Mouse (Mus musculus) kidney, adult 11 months (tissue): ENCODE results near the gene Apbb2.
A peak's percentile ranks its signal among the peaks of the same experiment; 100 is the strongest.

Experiments used
- DNase-seq: peaks from one replicate; pipeline ENCODE4 v3.0.0; 2022

The Apbb2 gene

DNA sequence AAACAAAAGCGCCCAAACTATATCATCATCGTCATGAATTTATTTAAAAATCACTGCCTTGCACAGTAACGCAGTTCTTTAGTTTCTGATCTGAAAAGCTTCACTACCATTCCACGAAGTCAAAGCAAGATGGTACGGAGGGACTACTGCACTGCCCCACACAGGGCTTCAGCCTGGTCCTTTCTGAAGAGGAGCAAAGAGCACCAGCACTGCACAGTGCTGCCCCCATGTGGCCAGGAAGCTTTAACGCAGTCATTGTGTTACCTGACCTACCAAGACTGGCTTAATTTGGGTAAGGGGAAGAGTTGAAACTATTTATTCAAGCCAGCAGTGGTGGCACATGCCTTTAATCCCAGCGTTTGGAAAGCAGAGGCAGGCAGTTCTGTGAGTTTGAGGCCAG is 249.6 kb downstream of the Apbb2 start:
- DNase-seq: no peak

DNA sequence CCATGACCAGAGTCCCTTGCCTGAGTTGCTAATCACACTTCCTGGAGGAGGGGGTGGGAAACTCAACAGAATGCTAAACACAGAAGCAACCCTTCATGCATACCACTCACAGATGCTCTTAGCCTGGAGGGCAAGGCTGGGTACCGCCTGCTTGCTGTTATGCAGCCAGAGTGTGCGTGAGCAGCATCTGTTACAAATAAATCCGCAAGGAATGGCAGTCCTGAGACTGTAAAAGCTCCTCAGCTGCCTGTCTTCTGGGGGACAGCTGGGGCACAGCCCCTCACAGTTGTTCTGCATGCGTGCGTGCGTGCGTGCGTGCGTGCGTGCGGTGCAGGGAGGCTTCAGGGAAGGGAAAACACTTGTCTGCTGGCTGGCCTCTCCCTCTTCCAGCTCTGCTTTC is 250.9 kb downstream of the Apbb2 start:
- DNase-seq: no peak

DNA sequence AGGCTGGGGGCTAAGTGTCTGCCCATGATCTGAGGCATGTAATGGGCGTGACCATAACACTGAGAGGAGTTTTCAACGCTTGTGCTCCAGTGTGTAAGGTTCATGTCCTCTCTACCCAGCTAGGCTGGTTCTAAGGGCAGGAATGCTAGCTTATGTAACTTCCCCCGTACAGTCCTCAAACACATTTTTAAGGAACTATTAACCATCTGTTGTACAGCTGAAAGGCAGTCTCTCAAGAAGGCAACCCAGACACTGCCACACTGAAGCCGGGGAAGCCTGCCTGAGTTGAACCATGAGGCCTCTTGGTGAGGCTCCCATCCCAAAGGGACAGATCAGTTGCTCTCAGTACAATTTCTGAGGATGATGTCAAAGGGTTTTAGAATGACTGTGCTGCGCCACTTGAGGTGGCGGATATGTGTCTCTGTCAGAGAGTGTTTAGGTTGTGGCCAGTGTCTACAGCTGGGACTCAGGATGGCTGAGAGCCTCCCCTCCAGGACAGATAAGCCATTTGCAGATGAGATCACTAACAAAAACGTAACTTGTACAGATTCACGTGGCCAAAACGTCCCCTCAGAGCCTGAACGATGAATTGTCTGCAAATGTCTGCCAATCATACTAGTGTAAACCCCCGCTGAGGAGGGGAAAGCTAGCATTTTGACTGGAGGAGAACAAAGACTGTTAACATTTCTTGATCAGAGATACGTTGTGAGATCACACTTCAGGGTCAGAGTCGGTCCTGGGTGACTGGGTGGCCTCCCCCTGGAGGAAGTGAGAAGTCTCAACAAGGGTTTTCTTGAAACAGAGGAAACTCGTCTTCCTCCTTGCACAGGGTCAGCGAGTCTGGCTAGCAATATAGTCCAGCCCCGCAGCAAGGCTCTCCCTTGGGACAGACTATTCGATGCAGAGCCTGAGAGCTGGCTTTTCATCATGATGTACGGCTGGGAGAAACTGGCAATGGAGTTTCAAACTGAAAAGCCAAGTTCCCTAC is 255.0 kb downstream of the Apbb2 start:
- peak; percentile 52 for DNase-seq

DNA sequence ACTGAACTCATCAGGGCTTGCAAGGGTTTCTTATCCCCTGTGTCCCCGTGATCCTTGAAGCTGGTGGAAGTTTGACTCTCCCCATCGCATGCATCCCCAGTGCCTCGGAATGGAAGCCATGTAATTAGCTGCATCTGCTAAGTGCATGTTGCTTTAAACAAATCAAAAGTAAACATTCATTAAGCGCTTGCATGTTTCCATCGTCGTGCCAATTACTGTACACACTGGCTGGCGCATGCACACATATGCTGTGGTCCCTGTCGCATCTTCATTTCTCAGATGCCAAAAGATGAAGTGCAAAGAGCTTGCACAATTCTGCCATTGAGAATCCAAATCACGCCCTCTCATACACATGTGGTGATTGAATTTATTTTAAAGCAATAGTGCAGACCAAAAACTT is 257.8 kb downstream of the Apbb2 start:
- no peak for DNase-seq

DNA sequence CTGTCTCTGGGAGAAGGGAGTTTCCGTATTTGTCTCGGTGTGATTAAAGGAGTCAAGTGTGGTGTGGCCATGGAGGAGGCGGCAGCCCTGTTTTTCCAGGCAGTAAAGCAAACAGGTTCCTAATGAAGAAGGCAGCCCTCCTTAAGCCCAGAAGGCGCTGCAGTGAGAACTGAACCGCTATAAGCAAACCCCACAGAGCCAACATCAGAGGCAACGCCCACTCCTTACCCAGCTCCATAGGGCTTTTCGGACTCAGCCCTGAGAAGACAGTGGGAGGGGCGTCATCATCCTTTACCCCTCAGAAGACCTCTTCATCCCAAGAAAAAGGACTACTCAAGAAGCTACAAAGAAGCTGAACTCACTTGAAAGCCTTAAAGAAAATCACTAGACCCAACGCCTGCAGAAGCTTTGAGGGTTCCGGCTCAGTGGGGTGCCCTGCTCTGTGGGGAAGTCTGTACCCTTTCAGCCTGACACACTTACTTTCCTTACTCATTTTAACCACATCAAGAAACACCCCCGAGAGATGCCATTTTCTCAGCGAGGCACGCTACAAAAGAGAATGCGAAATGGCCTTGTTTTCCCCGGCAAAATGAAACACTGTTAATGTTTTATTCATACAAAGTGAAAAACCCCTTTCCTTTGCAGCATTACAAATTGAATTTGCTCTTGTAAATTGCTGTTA is 258.7 kb downstream of the Apbb2 start:
- DNase-seq: no peak

DNA sequence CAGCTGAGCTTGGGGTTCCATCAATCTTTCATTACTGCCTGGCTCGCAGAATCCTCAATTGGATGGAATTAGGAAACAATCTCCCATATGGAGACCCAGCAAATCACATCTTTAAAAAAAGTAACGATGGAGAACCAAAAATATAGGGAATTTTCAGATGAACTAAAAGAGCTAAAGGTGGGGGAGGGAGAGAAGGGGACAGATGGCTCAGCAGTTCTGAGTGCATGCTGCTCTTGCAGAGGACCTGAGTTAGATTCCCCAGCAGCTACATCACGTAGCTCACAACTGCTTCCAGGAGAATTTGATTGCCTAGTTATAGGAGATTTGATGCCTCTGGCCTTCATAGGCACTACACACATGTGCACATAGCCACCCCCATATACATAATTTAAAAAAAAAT is 263.4 kb downstream of the Apbb2 start:
- no peak for DNase-seq

DNA sequence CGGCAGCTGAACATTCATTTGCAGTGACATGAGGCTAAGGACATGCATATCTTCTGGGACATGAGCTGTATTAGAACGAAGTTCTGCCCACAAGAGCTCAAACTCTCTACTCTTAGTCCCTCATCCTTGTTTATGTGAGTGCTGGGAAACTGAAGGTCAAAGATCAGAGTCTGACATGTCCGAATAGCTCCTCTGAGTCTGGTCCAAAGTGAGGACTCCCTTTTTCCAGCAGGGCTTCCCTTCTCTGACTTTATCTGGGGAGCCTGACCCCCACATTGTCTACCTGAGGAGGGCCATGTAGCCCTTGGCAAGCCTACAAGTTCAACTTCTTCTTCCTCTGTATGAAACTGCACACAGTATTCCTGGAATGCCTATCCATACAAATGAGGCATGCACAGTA is 264.7 kb downstream of the Apbb2 start:
- no peak for DNase-seq

DNA sequence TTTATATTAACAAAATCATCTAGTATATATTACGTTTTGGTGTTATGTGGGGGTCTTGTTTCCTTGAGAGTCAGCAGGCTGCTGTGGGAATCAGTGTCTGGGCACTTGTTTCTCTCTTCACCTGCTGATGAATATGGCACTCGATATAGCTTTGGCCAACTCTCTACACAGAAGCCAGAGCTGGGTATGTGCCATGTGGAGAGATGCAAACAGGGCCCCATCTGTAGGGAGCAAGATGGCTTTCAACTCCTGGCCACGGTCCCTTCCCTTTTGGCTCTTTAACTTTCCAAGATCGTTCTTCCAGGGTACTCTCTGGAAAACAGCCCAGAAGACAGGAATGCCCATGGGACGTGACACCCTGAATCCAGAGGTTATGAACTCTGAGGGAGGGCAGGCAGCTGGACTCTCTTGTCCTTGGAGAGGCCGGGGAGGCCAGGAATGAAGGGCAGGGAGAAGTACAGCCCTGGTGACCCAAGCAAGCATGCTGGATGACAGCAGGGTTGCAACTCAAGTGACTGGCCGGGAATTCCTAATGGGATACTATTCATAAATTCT is 266.7 kb downstream of the Apbb2 start:
- peak; percentile 57 for DNase-seq

DNA sequence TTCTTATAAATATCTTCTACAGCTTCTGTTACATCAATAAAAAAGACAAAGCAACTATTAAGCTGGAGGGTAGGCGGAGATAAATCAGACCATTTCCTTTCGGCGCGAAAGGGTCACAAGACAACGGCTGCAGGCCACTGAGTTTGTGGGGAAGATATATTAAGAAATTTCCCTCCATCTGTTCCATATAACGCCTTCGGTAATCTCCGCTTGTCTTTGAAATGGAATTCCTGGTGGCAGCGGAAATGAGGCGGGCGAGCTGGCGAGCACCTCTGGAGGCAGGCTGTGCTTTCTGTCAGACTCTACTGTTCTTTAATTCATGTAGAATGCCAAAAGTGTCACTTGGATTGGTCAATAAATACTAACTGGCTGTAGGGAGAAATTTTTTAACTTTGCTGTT is 267.5 kb downstream of the Apbb2 start:
- DNase-seq: no peak

DNA sequence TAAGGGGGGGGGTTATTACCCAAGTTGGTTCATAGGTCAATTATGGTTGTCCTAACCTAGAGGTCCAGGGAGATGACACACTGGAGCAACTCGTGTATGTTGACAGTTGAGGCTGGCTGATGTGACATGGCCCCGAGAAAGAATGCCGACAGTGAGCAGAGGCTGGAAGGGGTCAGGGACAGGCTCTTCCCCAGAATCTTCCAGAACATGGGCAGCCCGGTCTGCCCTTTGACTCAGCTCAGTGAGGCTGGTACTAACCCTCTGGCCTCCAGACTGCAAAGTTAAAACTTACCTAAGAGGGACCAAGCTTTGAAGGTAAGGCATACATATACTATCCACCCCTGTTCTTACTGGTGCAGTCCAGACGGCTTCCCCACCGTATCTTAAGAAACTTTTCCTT is 268.0 kb downstream of the Apbb2 start:
- no peak for DNase-seq

DNA sequence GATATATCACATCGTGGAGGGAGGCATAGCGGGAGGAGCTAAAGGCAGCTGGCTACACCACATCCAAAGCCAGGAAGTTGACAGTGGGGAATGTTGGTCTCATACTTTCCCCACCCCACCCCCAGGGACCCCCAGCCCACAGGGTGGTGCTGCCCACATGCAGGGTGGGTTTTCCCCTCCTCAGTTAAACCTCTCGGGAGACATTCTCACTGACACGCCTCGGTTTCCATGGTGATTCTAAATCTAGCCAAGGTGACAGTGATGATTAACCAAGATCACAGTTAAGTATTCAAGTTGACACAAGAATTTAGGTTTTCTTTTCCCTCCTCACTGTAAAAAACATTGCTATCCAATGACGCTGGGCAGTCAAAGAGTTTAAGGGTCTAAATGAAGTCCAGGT is 270.2 kb downstream of the Apbb2 start:
- no peak for DNase-seq

DNA sequence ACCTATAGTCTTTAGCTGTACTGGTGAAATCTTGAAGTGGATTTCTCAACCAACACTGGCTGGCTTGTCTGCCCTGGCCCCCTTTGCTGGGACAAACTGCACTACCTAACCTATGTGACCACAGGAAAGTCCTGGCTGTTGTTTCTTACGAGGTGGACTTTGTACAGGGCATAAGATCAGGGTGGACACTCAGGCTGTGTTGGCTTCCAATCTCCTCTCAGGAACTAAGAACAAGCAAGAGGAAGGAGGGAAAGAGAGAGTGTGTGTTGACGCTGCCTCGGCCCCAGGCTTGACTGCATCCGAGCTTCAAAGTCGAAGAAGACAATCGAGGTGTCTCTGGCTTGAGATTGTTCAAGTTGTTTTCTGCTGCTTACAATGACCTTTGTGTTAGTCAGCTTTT is 271.8 kb downstream of the Apbb2 start:
- DNase-seq: peak; percentile 67

DNA sequence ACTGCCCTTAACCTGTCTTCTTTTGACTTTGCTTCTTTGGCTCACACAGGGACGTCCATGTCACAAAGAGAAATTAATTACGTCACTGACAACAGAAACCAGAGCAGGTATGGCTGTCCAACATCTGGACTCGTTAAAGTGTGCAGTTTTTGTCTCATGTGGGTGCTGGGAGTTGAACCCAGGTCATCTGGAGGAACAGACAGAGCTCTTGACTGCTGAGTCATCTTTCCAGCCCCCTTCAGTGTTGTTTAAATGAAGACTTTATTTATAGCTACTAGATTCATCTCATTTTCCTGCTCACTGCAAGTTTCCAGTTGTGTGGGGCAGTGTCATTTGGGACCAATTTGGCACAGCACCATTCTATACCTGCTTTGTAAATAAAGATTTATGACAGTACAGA is 273.4 kb downstream of the Apbb2 start:
- DNase-seq: no peak

DNA sequence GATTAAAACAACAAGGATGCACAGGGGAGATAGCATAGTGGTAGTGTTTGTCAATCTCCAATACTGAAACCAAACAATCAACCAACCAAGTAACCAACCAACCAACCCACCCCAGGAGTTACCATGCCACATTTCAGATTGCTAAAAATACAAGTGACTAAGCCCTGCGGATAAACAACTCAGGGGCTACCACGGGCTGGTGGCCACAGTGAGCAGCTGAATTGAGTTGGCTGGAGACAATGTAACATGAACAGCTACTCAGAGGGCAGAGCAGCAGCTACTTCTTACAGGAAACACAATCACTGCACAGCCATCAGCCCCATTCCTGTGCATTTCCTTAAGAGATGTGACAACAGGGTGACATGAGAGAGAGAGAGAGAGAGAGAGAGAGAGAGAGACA is 274.4 kb downstream of the Apbb2 start:
- DNase-seq: no peak

DNA sequence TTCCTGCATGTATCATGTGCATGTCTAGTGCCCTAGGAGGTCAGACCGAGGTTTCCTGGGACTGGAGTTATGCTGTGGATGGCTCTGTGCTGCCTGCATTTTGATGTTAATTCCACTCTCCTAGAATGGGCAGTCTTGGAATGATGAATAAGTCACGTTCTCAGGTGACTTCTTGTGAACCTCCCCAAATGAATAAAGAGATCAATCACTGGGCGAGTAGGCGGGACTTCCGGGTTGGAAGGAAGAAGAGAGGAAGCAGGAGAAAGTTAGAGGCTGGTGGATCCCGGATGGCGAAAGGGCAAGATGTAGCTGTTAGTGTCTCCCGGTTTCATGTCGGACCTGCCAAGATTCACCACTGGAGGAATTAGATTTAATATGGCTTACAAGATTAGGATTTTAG is 276.3 kb downstream of the Apbb2 start:
- DNase-seq: no peak

DNA sequence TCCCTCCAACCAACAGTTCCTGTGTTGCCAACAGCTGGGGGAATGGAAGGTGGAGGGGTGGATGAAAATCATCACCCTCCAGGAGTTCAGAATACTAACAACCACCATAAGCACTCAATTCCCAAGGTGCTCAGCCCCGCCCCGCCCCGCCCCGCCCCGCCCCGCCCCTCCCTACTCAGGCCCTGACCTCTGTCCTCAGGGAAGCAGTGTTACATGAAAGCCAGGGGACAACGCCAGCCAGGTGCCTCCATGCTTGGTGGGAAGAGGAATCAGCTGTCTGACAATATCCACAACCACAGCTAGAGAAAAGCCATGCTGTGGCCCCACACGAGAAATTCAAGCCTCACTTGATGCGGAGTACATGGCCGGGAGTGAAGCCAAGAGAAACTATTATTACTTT is 276.7 kb downstream of the Apbb2 start:
- no peak for DNase-seq

DNA sequence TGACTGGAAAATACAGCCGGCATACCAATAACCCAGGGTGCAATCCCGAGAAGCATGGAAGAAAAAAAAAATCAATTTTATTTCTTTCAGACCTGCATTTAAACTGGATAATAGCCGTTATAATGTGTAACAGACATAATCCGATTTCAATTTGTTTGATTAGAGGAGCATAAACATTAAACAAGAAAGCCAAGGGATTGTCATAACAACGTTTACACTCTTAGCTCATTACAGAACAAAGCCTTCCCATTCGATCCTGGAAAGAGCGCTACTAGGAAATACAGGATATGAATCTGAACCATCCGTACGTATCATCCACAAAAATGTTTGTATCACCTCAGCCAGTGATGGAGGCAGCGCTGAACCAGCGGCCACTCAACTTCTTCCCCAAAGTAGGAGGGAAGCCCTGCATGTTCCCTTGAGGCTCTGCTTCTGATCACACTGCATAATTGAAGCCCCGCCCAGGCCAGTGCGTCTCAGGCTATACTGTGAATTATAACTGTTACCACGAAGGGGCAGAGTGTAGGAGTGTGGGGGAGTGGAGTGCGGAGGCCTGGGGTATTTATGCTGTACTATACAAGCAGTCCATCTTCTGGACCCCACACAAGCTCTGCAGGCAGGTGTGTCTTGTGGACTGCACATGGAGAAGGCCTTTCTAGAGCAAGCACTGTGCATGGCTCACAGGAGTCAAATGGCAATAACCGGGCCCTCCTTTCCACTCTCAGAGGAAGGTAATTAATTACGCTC is 278.1 kb downstream of the Apbb2 start:
- DNase-seq: no peak

DNA sequence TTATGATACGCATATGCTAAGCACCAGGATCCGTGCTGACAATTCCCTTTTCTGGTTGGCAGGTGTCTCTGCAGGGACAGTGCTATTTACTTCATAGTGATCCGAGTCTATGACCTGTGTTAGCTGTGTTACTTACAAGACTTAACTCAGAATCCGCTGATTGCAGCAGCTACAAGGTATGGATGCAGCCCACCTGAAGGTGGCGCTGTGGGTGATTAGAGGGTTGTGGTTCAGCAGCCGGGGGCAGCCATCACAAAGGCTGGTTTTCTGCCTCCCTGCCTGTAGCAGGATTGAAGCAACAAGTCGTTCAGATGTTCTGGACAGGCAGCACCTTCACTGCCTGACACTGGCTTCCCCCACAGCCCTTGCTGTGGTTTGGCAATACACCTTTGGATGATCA is 280.0 kb downstream of the Apbb2 start:
- DNase-seq: no peak

DNA sequence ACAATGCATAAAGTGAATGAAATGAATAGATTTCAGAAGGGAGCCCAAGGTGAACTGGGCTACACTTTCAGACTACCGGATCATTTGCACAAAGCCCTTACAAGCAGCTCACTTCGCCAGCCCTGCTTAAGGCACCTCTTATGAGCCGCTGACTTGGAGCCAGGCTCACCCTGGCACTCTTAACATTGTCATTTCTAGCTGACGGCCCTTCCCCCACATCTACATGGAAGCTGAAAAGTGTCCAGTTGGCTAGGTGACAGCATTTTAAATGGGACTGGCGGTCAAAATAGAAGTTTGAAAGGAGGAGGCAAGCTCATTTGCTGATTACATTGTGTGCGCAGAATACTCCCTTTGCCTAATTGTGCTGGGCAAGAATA is 280.6 kb downstream of the Apbb2 start:
- peak; percentile 77 for DNase-seq

DNA sequence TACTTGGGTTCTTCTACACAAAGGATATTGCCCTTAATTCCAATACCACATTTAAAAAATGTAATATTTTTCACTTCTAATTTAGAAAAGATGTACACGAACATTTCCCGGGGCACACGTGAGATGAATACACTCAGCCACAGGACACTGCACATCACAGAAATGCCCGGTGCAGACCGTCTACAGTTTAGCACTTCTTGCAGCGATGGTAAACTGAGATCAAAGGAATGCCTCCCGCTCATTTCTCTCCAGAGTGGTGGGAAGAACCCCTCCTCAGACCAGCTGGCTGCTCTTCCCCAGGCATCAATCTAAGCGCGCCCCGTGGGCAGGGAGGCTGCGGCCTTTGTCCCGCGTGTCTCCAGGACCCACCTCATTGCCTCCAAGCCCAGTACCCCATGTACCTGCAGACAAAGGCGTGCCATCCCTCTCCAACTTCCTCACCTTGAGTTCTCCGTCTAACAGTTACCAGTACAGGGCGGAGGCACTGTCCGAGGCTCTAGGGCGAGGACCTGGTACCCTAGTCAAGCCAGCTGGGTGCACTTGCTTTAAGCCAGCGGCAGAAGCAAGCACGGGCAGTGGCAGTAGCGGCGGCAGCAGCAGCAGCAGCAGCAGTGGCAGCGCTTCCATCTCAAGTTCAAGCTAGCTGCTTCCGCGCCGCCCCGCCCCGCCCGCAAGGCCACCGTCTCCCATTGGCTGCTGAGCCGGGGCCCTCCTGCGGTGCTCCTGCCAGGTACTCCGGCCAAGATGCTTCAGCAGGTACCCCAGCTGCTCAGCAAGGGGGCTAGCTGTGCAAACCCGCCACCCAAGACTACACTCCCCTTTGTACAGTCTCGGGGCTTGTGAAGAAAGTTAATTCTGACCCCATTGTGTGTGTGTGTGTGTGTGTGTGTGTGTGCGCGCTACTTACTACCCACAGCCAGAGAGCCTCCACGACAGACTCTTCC is 281.3 kb downstream of the Apbb2 start:
- DNase-seq: peak; percentile 63

DNA sequence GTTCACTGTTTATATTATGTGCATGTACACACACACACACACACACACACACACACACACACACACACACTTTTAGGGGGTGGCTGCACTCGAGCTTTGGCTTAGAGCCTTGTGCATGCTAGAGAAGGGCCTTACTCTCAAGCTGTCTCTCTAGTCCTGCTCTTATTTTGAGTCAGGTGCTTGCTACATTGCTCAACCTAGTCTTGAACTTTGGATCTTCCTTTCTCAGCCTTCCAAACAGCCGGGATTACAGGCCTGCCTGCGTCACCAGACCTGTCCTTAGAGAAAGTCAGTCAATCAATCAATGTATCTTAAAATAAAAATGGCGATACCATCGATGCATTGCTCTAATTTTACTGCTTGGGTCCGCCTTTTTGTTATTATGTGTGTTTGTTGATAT is 287.8 kb downstream of the Apbb2 start:
- no peak for DNase-seq

DNA sequence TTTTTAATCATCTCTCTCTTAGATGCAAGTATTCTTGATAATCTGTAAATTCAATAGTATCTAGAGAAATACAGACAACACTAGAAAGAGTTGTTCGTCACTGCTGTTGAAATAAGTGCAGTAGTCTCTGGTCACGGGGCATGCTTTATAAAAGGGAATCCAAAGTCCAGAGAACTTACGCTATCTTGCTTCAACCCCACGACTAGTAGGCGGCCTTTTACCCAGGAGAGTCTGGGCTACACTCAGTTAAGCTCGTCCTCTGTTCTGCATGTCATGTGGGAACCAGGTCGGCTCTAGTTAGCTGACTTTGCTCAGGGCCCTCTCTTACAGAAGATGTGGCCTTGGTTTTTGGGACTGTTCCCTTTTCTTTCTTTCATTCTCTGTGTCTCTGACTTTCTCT is 289.8 kb downstream of the Apbb2 start:
- DNase-seq: peak; percentile 31
